Mouse (Mus musculus) ES-E14 (cell line): ENCODE measurements around the gene Zbtb18.

Experiments
- MAFK ChIP-seq: IDR thresholded peaks from 2 replicates; pipeline ENCODE4 v1.6.1; 2014; ENCODE audit warnings: mild to moderate bottlenecking, low read depth, low read length, inconsistent platforms; ENCODE audit not compliant: insufficient read depth
- ZC3H11A ChIP-seq: IDR thresholded peaks from 2 replicates; pipeline ENCODE4 v1.6.1; 2012; ENCODE audit warnings: low read depth, mild to moderate bottlenecking, inconsistent platforms, low read length, borderline replicate concordance
- ZNF384 ChIP-seq: IDR thresholded peaks from 2 replicates; pipeline ENCODE4 v1.6.1; 2012; ENCODE audit warnings: low read depth, low read length, inconsistent platforms

- TF ChIP-seq ZC3H11A (no peak), ZNF384 (no peak), MAFK (no peak)
These were observed 15.8 kb downstream of the Zbtb18 start for GRCm38 (mm10) chr1:177457981-177458380.
